ENCODE assay signal across 19 mouse cellular contexts in the genomic region with DNA sequence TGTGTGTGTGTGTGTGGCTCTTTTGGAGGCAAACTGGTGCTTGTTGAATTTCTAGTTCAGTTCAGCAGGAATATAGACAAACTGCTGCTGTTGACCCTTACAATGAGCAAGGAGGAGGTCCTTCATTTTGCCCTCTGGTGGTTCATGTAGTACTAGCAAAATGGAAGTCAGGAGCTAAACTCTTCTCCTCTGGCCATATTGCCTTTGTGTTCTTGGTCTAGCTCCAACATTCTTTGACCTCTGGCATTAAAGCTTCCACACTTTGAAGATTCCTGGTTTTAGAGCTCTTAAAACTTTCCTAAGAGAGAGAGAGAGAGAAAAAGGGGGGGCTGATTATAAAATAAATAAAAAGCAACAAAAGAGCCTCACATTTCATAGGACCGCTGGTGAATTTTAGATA. TPM values are rescaled to one million over a fixed set of nuclear protein-coding genes. Genes with fewer than 3 reads are reported as not detected.
DNase-seq lines count a peak whose midpoint lies in the region; ATAC-seq and TF ChIP-seq lines count a peak whose summit lies in the region.
"Had no signal": no experiment of that assay in that cellular context is flagged by ENCODE, and none has a peak within 500 bp of the region (broad histone marks: within the 10 kb centered on the region; RNA-seq: fewer than 3 reads in every experiment).

No protein-coding gene starts in this region.

- H3K9me3 ChIP-seq in liver, embryonic 14.5 days (ENCODE audit: control insufficient read depth, low read length) = no peaks in the 10 kb centered on the region
- H3K9me3 ChIP-seq in liver, embryonic 12.5 days (replicated peaks) = no peaks in the 10 kb centered on the region
- no peaks in the 10 kb centered on the region for H3K9me3 ChIP-seq in midbrain, postnatal 0 days (ENCODE audit: low read length)
- H3K9me3 ChIP-seq in midbrain, embryonic 13.5 days = no peaks in the 10 kb centered on the region
- H3K9me3 ChIP-seq: embryonic facial prominence, embryonic 12.5 days; forebrain, embryonic 15.5 days; heart, embryonic 12.5 days; hindbrain, embryonic 15.5 days had no signal

- 88% methylated on average over 1 of the region's 1 CpGs for WGBS in liver, embryonic 14.5 days (ENCODE audit: insufficient replicate concordance)
- 90% methylated on average over 1 of the region's 1 CpGs for WGBS in liver, embryonic 12.5 days (ENCODE audit: insufficient replicate concordance)
- WGBS in midbrain, postnatal 0 days = 97% methylated on average over 1 of the region's 1 CpGs
- WGBS in midbrain, embryonic 13.5 days = 95% methylated on average over 1 of the region's 1 CpGs

- no peak for TF ChIP-seq EP300 in liver, embryonic 14.5 days (IDR thresholded peaks at IDR 0.05; ENCODE audit: low read depth)

- no peak overlapping the region for H3K4me3 ChIP-seq in liver, embryonic 14.5 days (ENCODE audit: insufficient read depth in 1 of 2, low read depth in 2 of 2, low read length in 2 of 2)
- H3K4me3 ChIP-seq in liver, embryonic 12.5 days = no peak overlapping the region
- H3K4me3 ChIP-seq in midbrain, postnatal 0 days (ENCODE audit: low read depth, low read length) = no peak overlapping the region
- H3K4me3 ChIP-seq in midbrain, embryonic 13.5 days (replicated peaks) = no peak overlapping the region
- H3K4me3 ChIP-seq: embryonic facial prominence, embryonic 12.5 days; forebrain, embryonic 15.5 days; heart, embryonic 12.5 days; hindbrain, embryonic 15.5 days had no signal

- H3K4me1 ChIP-seq in liver, embryonic 14.5 days (replicated peaks; ENCODE audit: control insufficient read depth in 2 of 2, insufficient read depth in 2 of 2, low read length in 1 of 2) = peaks cover 0 to 3% of the 10 kb centered on the region in 2 experiments; a peak in 1 of 4 replicates
- H3K4me1 ChIP-seq in liver, embryonic 12.5 days = peaks cover 13% of the 10 kb centered on the region
- no peaks in the 10 kb centered on the region for H3K4me1 ChIP-seq in midbrain, postnatal 0 days (ENCODE audit: insufficient read depth, low read length)
- no peaks in the 10 kb centered on the region for H3K4me1 ChIP-seq in midbrain, embryonic 13.5 days (replicated peaks)
- H3K4me1 ChIP-seq: embryonic facial prominence, embryonic 12.5 days; forebrain, embryonic 15.5 days; heart, embryonic 12.5 days; hindbrain, embryonic 15.5 days had no signal

- peak; percentile 15 for DNase-seq in heart, adult 11 months
- no peak for DNase-seq in heart, postnatal 14 days
- no peak for DNase-seq in liver, embryonic 14.5 days (ENCODE audit: low read depth in 3 of 3, low spot score in 3 of 3)
- no peak for DNase-seq in midbrain, postnatal 0 days (ENCODE audit: low spot score)
- no peak for DNase-seq in gastrocnemius, adult 8-10 months (ENCODE audit: low spot score in 2 of 2)
- no peak for DNase-seq in heart, adult 18-20 months
- DNase-seq: adrenal gland, postnatal 10 days; cerebellum, adult 11 months; cerebellum, adult 8-10 months; cerebellum, postnatal 14 days; gastrocnemius, postnatal 10 days; heart, postnatal 36 days had no signal

- H3K27me3 ChIP-seq in liver, embryonic 14.5 days (ENCODE audit: control insufficient read depth, insufficient read depth, low read length) = no peaks in the 10 kb centered on the region
- H3K27me3 ChIP-seq in liver, embryonic 12.5 days (replicated peaks) = no peaks in the 10 kb centered on the region
- no peaks in the 10 kb centered on the region for H3K27me3 ChIP-seq in midbrain, postnatal 0 days (ENCODE audit: insufficient read depth, low read length)
- H3K27me3 ChIP-seq in midbrain, embryonic 13.5 days = no peaks in the 10 kb centered on the region
- H3K27me3 ChIP-seq: CH12.LX; embryonic facial prominence, embryonic 12.5 days; forebrain, embryonic 15.5 days; heart, embryonic 12.5 days; hindbrain, embryonic 15.5 days had no signal

- no peak overlapping the region for H3K9ac ChIP-seq in liver, embryonic 14.5 days (replicated peaks)
- H3K9ac ChIP-seq in liver, embryonic 12.5 days = no peak overlapping the region
- H3K9ac ChIP-seq in midbrain, postnatal 0 days (replicated peaks; ENCODE audit: low read length, poor library complexity, severe bottlenecking) = no peak overlapping the region
- no peak overlapping the region for H3K9ac ChIP-seq in midbrain, embryonic 13.5 days (replicated peaks)
- H3K9ac ChIP-seq: embryonic facial prominence, embryonic 12.5 days; forebrain, embryonic 15.5 days; heart, embryonic 12.5 days; hindbrain, embryonic 15.5 days had no signal

- H3K27ac ChIP-seq in liver, embryonic 14.5 days = no peak overlapping the region
- no peak overlapping the region for H3K27ac ChIP-seq in liver, embryonic 12.5 days
- no peak overlapping the region for H3K27ac ChIP-seq in midbrain, postnatal 0 days (ENCODE audit: low read depth, low read length)
- H3K27ac ChIP-seq in midbrain, embryonic 13.5 days = no peak overlapping the region
- H3K27ac ChIP-seq: embryonic facial prominence, embryonic 12.5 days; forebrain, embryonic 15.5 days; hindbrain, embryonic 15.5 days had no signal

- peak; percentile 20; the same call in 1 of the 2 replicates for TF ChIP-seq CTCF in liver, embryonic 14.5 days (IDR thresholded peaks at IDR 0.05; ENCODE audit: low read depth)
- TF ChIP-seq CTCF in midbrain, postnatal 0 days (IDR thresholded peaks at IDR 0.05) = peak; percentile 20; the same call in 1 of the 2 replicates

- H3K4me2 ChIP-seq in liver, embryonic 14.5 days (ENCODE audit: low read depth) = no peak overlapping the region
- no peak overlapping the region for H3K4me2 ChIP-seq in liver, embryonic 12.5 days
- no peak overlapping the region for H3K4me2 ChIP-seq in midbrain, postnatal 0 days (ENCODE audit: low read depth, low read length, poor library complexity, severe bottlenecking)
- H3K4me2 ChIP-seq in midbrain, embryonic 13.5 days (replicated peaks) = no peak overlapping the region
- H3K4me2 ChIP-seq: embryonic facial prominence, embryonic 12.5 days; forebrain, embryonic 15.5 days; heart, embryonic 12.5 days; hindbrain, embryonic 15.5 days had no signal

- ATAC-seq in liver, embryonic 14.5 days (ENCODE audit: insufficient read depth) = no peak
- no peak for ATAC-seq in liver, embryonic 12.5 days
- ATAC-seq in midbrain, postnatal 0 days (ENCODE audit: low FRiP score) = no peak
- no peak for ATAC-seq in midbrain, embryonic 13.5 days
- ATAC-seq: forebrain, embryonic 15.5 days had no signal

- no peaks in the 10 kb centered on the region for H3K36me3 ChIP-seq in liver, embryonic 14.5 days (replicated peaks; ENCODE audit: control insufficient read depth, insufficient read depth, low read depth)
- H3K36me3 ChIP-seq in liver, embryonic 12.5 days = peaks cover 8% of the 10 kb centered on the region; the same call in 1 of the 2 replicates
- peaks cover 4% of the 10 kb centered on the region; the same call in 1 of the 2 replicates for H3K36me3 ChIP-seq in midbrain, postnatal 0 days (ENCODE audit: insufficient read depth, low read length)
- H3K36me3 ChIP-seq in midbrain, embryonic 13.5 days = no peaks in the 10 kb centered on the region; the same call in 1 of the 2 replicates
- H3K36me3 ChIP-seq: embryonic facial prominence, embryonic 12.5 days; heart, embryonic 12.5 days had no signal

- intact Hi-C loops in heart, postnatal 14 days (cut with DNase I) = no loop called here

RNA-seq across cellular contexts. Expression of a gene that starts 21.2 kb away (rescaled TPM):
- 100 to 1,000 TPM; 221 to 227 TPM for total RNA-seq in heart, postnatal 14 days (2021)
- 45.3 and 54.6 TPM in 2 replicates for polyA plus RNA-seq in liver, embryonic 14.5 days (2012; rRNA removed)
- polyA plus RNA-seq in liver, embryonic 14.5 days (2014; fragmentation: Nextera tagmentation; extraction: Ambion mirVana) = 91.8 and 93.7 TPM in 2 replicates
- polyA plus RNA-seq in liver, embryonic 12.5 days (2016; fragmentation: Nextera tagmentation; extraction: Ambion mirVana) = 103 and 114 TPM in 2 replicates
- total RNA-seq in midbrain, postnatal 0 days (2014; rRNA removed) = 48.3 and 48.4 TPM in 2 replicates
- 226 and 228 TPM in 2 replicates for polyA plus RNA-seq in midbrain, postnatal 0 days (2015; fragmentation: Nextera tagmentation; extraction: Ambion mirVana)
- polyA plus RNA-seq in midbrain, embryonic 13.5 days (2015; fragmentation: Nextera tagmentation; extraction: Ambion mirVana) = 168 and 175 TPM in 2 replicates
- total RNA-seq in gastrocnemius, adult 8-10 months (2022) = 100 to 1,000 TPM; 140 to 186 (median 166) TPM
- total RNA-seq in heart, adult 18-20 months (2021) = 100 to 1,000 TPM; 237 to 257 TPM

RNA-seq across cellular contexts. Expression of a gene that starts 39.0 kb away (rescaled TPM):
- total RNA-seq in heart, postnatal 14 days (2021) = 100 to 1,000 TPM; 113 to 119 TPM
- 28.0 and 57.2 TPM in 2 replicates for polyA plus RNA-seq in liver, embryonic 14.5 days (2012; rRNA removed)
- polyA plus RNA-seq in liver, embryonic 14.5 days (2014; fragmentation: Nextera tagmentation; extraction: Ambion mirVana) = 18.0 and 18.6 TPM in 2 replicates
- 27.4 and 27.5 TPM in 2 replicates for polyA plus RNA-seq in liver, embryonic 12.5 days (2016; fragmentation: Nextera tagmentation; extraction: Ambion mirVana)
- total RNA-seq in midbrain, postnatal 0 days (2014; rRNA removed) = 51.5 and 88.0 TPM in 2 replicates
- 26.2 and 40.3 TPM in 2 replicates for polyA plus RNA-seq in midbrain, postnatal 0 days (2015; fragmentation: Nextera tagmentation; extraction: Ambion mirVana)
- polyA plus RNA-seq in midbrain, embryonic 13.5 days (2015; fragmentation: Nextera tagmentation; extraction: Ambion mirVana) = 38.6 and 46.7 TPM in 2 replicates
- 100 to 1,000 TPM in 2 of 4 experiments, 10 to 100 TPM in 2; 85.1 to 106 (median 96.3) TPM for total RNA-seq in gastrocnemius, adult 8-10 months (2022)
- 10 to 100 TPM; 79.5 to 96.8 TPM for total RNA-seq in heart, adult 18-20 months (2021)
